Mouse (Mus musculus) embryonic facial prominence, embryonic 13.5 days (tissue): Measurements from ENCODE around the gene Tbc1d1. TPM values are rescaled to one million over a fixed set of nuclear protein-coding genes. Genes with fewer than 3 reads are reported as not detected.
A peak's percentile ranks its signal among the peaks of the same experiment; 100 is the strongest.

Experiments
- ATAC-seq: fragments of 200-750 bp; cut with Nextera tagmentation; 2 replicates; pipeline ENCODE4 v1.8.0; 2017; ENCODE audit warnings: low read depth; ENCODE audit not compliant: insufficient number of reproducible peaks, insufficient read depth, low FRiP score, low TSS enrichment
- H3K27ac ChIP-seq: fragments of 300-500 bp; sonication (generic); 2 replicates; pipeline ENCODE4 v1.5.1; 2015; ENCODE audit warnings: moderate library complexity, mild to moderate bottlenecking, inconsistent platforms
- H3K27me3 ChIP-seq: fragments of 300-500 bp; sonication (generic); 2 replicates; pipeline ENCODE4 v1.6.1; 2015; ENCODE audit warnings: mild to moderate bottlenecking, inconsistent platforms
- H3K36me3 ChIP-seq: fragments of 300-500 bp; sonication (generic); 2 replicates; pipeline ENCODE4 v1.6.1; 2015; ENCODE audit warnings: mild to moderate bottlenecking, inconsistent platforms
- H3K4me1 ChIP-seq: fragments of 300-500 bp; sonication (generic); 2 replicates; pipeline ENCODE4 v1.6.1; 2015; ENCODE audit warnings: inconsistent platforms
- H3K4me2 ChIP-seq: fragments of 300-500 bp; sonication (generic); 2 replicates; pipeline ENCODE4 v1.6.1; 2015; ENCODE audit warnings: moderate library complexity, mild to moderate bottlenecking, inconsistent platforms
- H3K4me3 ChIP-seq: fragments of 300-500 bp; sonication (generic); 2 replicates; pipeline ENCODE4 v1.5.1; 2015; ENCODE audit warnings: mild to moderate bottlenecking, inconsistent platforms
- H3K9ac ChIP-seq: fragments of 300-500 bp; sonication (generic); 2 replicates; pipeline ENCODE4 v1.6.1; 2015; ENCODE audit warnings: mild to moderate bottlenecking, inconsistent platforms
- H3K9me3 ChIP-seq: fragments of 300-500 bp; sonication (generic); 2 replicates; pipeline ENCODE4 v1.6.1; 2016; ENCODE audit warnings: inconsistent platforms
- WGBS: fragments of 180-500 bp; shearing (Covaris S2); methylation state at CpG from one replicate; pipeline ENCODE4 v1.1.7; 2015; ENCODE audit warnings: mixed read lengths; 5-methylcytosine and 5-hydroxymethylcytosine counted together
- polyA plus RNA-seq: library from polyadenylated mRNA; unstranded; fragments of >200 nt; fragmentation: Nextera tagmentation; extraction: Ambion mirVana; gene quantifications from 2 replicates; pipeline ENCODE4 v1.2.1, GENCODE M21; 2015

The Tbc1d1 gene
- polyA plus RNA-seq, 1 experiment from 2014 or later: 21.6 TPM

DNA sequence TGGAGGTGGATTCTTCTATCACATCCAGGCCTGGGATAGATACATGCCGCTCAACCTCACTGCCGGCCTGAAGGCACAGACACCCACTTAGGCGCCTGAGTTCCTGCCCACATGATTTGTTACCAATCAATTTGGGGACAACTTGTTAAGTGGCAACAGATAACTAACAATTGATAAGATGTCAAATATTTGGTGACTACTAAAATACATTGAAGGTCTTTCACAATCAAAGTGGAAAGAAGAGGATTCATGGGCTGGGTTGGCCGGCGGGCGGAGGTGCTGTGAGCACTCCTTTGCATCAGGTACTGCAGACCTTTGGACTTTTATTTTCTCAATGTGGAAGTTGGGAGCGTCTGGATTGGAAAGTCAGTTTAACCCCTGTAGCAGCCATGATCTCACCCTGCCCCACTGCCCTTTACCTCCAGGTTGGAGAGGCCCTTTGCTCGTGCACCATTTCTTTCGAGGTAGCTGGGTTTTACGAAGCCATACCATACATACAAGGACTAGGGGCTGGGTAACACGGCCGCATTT, 73.3 kb downstream of the Tbc1d1 start:
- no peaks in the 10 kb centered on the region for H3K27me3 ChIP-seq
- WGBS: 43% methylated on average over 12 of the region's 12 CpGs
- ATAC-seq: no peak
- H3K36me3 ChIP-seq: no peaks in the 10 kb centered on the region
- H3K9me3 ChIP-seq: no peaks in the 10 kb centered on the region
- H3K27ac ChIP-seq: peak overlapping the region; percentile 81
- H3K4me3 ChIP-seq: peak overlapping the region; percentile 64
- peak overlapping the region; percentile 73 for H3K9ac ChIP-seq
- peak overlapping the region; percentile 68 for H3K4me2 ChIP-seq
- H3K4me1 ChIP-seq: peaks cover 37% of the 10 kb centered on the region

DNA sequence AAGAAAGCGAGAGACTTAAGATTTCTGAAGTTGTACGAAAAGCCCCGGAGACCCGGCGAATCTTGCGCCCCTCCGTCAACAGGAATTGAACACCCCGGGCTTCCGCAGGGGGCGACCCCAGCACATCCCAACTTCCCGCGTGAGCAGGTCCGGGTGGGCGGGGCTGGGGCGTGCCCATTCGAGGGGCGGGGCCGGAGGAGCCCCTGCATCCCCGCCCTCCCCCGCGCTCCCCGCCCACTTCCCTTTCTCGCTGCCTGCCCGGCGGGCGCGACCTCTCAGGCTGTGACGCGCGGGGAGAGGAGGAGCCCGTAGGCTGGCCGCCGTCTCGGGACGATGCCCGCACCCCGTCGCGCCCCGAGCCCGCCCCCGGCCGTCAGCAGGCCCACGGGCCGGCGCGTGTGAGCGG, 74.0 kb downstream of the Tbc1d1 start:
- Histone ChIP-seq H3K9me3 (no peaks in the 10 kb centered on the region), H3K36me3 (no peaks in the 10 kb centered on the region), H3K4me2 (peak overlapping the region; percentile 68), H3K4me1 (peaks cover 37% of the 10 kb centered on the region), H3K9ac (peak overlapping the region; percentile 73), H3K4me3 (peak overlapping the region; percentile 64), H3K27ac (peak overlapping the region; percentile 81), H3K27me3 (no peaks in the 10 kb centered on the region)
- ATAC-seq: peak; percentile 95
- WGBS: 1% methylated on average over 45 of the region's 48 CpGs

DNA sequence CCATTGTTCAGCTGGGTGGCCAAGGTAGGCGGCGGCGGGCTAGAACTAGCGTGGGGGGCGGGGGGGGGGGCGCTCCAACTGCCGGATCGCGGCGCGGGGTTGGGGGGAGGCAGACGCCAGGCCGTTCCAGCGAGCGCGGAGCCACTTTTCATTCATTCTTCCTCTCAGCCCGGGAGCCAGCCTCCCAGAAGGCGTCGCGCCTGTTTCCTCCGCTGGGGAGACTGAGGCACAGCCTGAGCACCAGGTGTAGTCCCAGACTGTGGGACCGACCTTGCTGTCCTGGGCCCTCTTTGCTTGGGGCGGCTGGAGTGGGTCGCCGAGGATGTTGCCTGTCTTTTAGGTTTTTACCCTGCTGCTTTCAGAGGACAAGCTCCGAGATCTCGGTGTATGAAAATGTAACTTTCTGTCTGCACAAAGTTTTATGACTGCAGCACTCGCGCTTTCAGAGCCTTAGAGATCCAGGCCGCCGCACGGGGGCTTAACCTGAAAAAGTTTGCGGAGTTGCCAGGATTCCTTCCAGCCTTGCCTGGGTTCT, 74.5 kb downstream of the Tbc1d1 start:
- Histone ChIP-seq H3K9ac (peak overlapping the region; percentile 73), H3K27me3 (no peaks in the 10 kb centered on the region), H3K9me3 (no peaks in the 10 kb centered on the region), H3K4me1 (peaks cover 36% of the 10 kb centered on the region), H3K4me2 (peak overlapping the region; percentile 68), H3K4me3 (peak overlapping the region; percentile 64), H3K36me3 (no peaks in the 10 kb centered on the region), H3K27ac (peak overlapping the region; percentile 81)
- WGBS: under 1% methylated on average over 33 of the region's 33 CpGs
- peak; percentile 48 for ATAC-seq

DNA sequence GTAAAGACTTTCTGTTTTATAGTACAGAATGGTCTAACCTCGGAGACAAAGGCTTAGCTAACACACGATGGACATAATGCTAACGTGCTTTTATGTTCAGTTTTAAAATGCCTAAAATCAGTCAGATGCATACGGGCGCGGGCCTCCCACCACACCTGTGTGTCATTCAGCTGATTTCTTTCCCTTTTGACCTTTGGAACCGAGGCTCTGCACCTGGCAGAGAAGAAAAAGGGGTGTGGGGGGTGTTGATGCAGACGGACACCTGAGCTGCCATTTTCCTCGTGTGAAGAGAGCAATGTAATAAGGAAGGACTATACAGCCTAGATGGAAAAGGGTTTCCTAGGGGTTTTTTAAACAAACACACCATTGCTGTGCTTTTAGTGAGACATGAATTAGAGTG, 76.8 kb downstream of the Tbc1d1 start:
- H3K27ac ChIP-seq: no peak overlapping the region
- no peaks in the 10 kb centered on the region for H3K27me3 ChIP-seq
- no peaks in the 10 kb centered on the region for H3K36me3 ChIP-seq
- WGBS: 76% methylated on average over 9 of the region's 9 CpGs
- peaks cover 36% of the 10 kb centered on the region for H3K4me1 ChIP-seq
- H3K4me2 ChIP-seq: no peak overlapping the region
- no peak overlapping the region for H3K9ac ChIP-seq
- no peaks in the 10 kb centered on the region for H3K9me3 ChIP-seq
- H3K4me3 ChIP-seq: no peak overlapping the region
- ATAC-seq: no peak

DNA sequence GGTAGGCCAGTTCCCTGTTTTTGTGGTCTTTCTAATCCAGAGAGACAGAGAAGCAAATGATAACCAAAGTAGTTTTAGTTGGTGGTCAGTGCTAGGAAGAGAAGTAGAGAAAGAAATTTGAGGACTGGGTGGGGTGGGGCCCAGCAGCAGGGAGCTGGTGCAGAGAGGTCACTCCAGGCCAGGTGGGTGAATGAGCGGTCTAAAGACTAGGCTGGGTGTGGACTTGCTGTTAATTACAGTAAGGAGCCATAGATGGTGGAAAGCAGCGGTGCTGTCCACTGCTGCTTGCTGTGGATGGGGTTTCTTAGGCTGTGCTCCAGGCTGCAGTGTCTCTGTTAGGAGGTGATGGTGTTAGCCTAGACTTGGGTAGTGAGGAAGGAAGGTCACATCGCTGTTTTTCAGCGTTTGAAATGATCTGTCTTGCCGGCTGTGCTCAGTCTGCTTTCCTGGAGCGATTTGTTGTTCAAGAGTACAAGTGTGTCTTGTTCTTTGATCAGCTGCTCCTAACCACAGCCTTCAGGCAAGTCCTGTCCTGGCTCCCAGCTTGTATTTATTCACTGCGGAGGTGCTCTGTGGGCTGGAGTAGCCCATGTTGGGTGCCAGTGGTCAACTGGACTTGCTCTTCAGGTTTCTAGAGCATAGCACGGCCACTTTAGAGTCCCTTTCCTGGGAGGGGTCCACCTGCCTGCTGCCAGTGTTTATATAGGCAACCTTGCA, 78.3 kb downstream of the Tbc1d1 start:
- H3K4me3 ChIP-seq: no peak overlapping the region
- no peaks in the 10 kb centered on the region for H3K36me3 ChIP-seq
- H3K9me3 ChIP-seq: no peaks in the 10 kb centered on the region
- no peak overlapping the region for H3K4me2 ChIP-seq
- 59% methylated on average over 8 of the region's 8 CpGs for WGBS
- no peaks in the 10 kb centered on the region for H3K27me3 ChIP-seq
- peaks cover 33% of the 10 kb centered on the region for H3K4me1 ChIP-seq
- ATAC-seq: no peak
- H3K9ac ChIP-seq: no peak overlapping the region
- H3K27ac ChIP-seq: no peak overlapping the region

DNA sequence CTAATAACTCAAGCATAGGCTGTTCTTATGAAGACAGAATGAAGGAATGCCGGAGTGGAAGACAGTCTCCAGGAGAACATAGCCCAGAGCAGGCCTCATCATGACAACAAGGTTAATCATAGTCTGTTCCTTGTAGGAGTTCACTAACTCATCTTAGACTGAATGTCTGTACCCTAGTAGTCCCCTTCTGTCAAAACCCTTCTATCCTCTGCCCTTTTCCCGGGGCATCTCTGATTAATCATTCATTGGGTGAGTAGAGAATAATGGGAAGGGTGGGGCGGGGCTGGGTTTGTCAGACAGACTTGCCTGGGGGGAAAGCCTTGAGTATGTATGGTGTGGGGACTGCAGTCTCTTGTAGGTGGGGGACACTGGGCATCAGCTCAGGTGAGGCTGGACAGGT, 79.1 kb downstream of the Tbc1d1 start:
- Histone ChIP-seq H3K9me3 (no peaks in the 10 kb centered on the region), H3K4me3 (no peak overlapping the region), H3K36me3 (no peaks in the 10 kb centered on the region), H3K4me1 (peaks cover 31% of the 10 kb centered on the region), H3K27me3 (no peaks in the 10 kb centered on the region), H3K4me2 (no peak overlapping the region), H3K27ac (no peak overlapping the region), H3K9ac (no peak overlapping the region)
- no peak for ATAC-seq
- WGBS: 84% methylated on average over 3 of the region's 3 CpGs

DNA sequence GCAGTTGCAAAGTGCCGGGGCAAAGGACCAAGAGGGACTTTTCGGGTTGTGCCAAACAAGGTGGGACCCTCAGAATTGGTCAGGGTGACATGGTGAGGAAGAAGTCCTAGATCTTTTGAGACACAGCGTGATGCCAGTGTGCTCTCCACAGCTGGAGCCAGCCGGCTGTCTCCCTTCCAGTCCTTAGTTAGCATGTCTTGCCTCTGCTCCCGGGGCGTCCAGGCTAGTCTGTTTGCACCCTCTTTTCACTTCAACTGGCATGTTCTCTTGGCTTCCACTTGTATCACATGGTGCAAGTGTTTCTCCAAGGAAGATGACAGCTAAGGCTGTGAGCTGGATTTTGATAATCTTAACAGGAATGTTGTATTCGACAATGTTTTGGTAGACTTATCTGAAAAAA, 80.5 kb downstream of the Tbc1d1 start:
- WGBS: 75% methylated on average over 7 of the region's 7 CpGs
- no peak for ATAC-seq
- Histone ChIP-seq H3K4me3 (no peak overlapping the region), H3K27ac (no peak overlapping the region), H3K4me2 (no peak overlapping the region), H3K9me3 (no peaks in the 10 kb centered on the region), H3K36me3 (no peaks in the 10 kb centered on the region), H3K4me1 (peaks cover 32% of the 10 kb centered on the region), H3K9ac (no peak overlapping the region), H3K27me3 (no peaks in the 10 kb centered on the region)

DNA sequence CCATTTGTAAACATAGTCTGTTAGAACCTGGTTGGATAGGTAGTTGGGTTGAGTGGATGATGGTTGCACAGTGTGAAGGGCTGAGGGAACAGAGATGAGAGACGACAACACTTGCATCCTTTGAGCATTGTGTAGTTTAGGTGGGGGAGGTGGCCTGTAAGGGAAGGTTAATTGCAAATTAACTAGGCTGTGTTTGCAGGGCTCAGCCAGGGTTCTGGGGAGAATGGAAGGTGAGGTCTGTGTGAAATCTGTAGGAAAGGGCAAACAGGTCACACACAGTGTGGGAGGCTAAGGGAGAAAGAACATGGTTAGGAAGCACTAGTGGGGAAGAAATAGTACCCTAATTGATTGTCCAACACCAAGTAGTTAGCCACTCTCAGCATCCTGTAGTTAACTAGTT, 81.2 kb downstream of the Tbc1d1 start:
- H3K4me2 ChIP-seq: no peak overlapping the region
- no peaks in the 10 kb centered on the region for H3K27me3 ChIP-seq
- no peak overlapping the region for H3K27ac ChIP-seq
- no peak for ATAC-seq
- H3K4me1 ChIP-seq: peaks cover 31% of the 10 kb centered on the region
- no peak overlapping the region for H3K9ac ChIP-seq
- no peak overlapping the region for H3K4me3 ChIP-seq
- WGBS: 17% methylated on average over 1 of the region's 1 CpGs
- no peaks in the 10 kb centered on the region for H3K9me3 ChIP-seq
- H3K36me3 ChIP-seq: no peaks in the 10 kb centered on the region

DNA sequence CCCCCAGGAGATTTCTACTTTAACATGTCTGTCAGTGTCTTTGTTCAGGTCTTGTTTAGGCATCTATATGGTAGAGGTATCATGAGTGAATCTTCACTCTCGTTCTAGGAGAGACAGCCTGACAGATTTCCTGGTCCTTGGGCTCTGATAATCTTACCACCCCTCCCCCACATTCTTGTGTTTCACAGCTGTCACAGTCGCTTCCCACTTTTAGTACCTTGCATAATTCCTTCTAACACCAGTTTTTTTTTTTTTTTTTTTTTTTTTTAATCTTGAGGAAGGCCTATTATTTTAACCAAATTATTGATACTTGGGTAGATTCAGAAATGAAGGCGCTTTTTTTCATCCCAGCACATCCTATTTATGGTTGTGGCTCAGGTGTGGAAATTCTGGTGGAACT, 81.6 kb downstream of the Tbc1d1 start:
- WGBS: 56% methylated on average over 3 of the region's 3 CpGs
- Histone ChIP-seq H3K4me2 (no peak overlapping the region), H3K27ac (no peak overlapping the region), H3K27me3 (no peaks in the 10 kb centered on the region), H3K4me1 (peaks cover 34% of the 10 kb centered on the region), H3K9me3 (no peaks in the 10 kb centered on the region), H3K4me3 (no peak overlapping the region), H3K36me3 (no peaks in the 10 kb centered on the region), H3K9ac (no peak overlapping the region)
- ATAC-seq: no peak

DNA sequence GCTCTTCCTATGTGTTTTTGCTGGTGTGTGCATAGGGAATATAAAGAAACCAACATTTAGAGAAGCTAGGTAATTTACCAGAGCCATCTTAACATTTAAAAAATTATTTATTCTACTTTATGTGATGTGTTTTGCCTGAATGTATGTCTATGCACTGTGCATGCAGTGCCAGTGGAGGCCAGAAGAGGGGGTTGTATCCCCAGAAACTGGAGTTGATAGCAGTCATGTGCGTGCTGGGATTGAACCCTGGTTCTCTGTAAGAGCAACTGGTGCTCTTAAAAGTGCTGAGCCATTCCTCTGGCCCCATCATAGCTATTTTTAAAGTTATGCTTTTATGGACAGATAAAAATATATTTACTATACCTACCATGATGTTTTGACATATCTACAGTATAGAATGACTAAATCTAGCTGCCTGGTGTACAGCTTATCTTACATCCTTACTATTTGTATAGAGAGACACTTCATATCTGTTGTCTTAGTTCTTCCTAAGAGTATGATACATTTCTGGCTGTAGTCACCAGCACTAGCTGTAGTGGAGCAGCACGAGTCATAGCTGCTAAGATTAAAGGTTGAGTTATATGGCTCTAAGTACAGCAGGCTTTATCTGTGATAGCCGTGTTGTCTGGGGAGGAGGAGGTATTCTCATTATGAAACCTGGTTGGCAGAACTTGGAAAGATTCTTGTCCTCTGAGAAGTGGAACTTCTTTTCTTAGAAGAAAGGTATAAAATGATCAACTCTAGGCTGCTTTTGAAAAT, 83.0 kb downstream of the Tbc1d1 start:
- no peak for ATAC-seq
- 89% methylated on average over 3 of the region's 3 CpGs for WGBS

DNA sequence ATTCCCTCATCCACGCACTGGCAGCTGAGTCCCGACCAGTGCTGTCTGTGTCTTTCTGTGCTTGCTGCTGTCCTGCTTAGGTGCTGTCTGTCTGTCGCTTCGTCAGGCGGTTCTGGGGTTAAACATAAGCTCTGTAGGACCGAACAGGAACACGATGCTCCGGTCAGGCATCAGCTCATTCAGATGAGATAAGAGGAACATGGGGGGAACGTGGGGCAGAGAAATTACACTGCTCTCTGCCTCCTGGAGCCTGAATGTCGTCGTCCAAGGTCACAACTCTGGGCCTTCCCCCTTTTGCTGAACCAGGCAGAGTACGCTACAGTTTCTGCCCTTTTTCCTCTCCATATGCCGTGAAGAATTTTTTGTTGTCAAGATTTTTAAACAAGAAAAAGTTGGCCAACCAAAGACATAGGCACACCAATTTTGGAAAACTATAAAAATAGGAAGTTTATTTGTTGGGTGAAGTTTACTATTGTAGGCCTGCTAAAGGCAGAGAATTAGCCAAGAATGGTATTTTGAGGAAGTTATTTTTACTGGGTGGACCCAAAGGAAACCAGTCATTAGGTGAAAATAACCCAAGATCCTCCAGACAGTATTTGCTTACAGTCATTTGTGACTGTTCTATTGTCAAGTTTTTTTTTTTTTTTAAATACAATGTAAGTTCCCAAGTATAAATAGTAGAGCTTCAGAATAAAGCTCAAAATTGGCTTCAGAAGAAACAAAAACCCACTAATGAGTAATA, 85.0 kb downstream of the Tbc1d1 start:
- Histone ChIP-seq H3K4me2 (no peak overlapping the region), H3K27ac (peak overlapping the region; percentile 4; the same call in 1 of the 2 replicates), H3K27me3 (no peaks in the 10 kb centered on the region), H3K36me3 (no peaks in the 10 kb centered on the region), H3K9ac (no peak overlapping the region), H3K9me3 (no peaks in the 10 kb centered on the region), H3K4me3 (no peak overlapping the region), H3K4me1 (peaks cover 37% of the 10 kb centered on the region)
- ATAC-seq: no peak
- WGBS: 75% methylated on average over 13 of the region's 13 CpGs

More for the DNA sequence above, 83.0 kb downstream of the Tbc1d1 start:
- no peaks in the 10 kb centered on the region for H3K27me3 ChIP-seq
- H3K9ac ChIP-seq: no peak overlapping the region
- no peaks in the 10 kb centered on the region for H3K9me3 ChIP-seq
- no peak overlapping the region for H3K27ac ChIP-seq
- H3K4me3 ChIP-seq: no peak overlapping the region
- H3K36me3 ChIP-seq: no peaks in the 10 kb centered on the region
- no peak overlapping the region for H3K4me2 ChIP-seq
- peaks cover 40% of the 10 kb centered on the region for H3K4me1 ChIP-seq
